Mouse (Mus musculus) liver, embryonic 14.5 days (tissue): ENCODE measurements around the gene Rhod.

ENCODE experiments used
- CTCF ChIP-seq: IDR thresholded peaks from 2 replicates; pipeline ENCODE4 v1.5.1; 2016; ENCODE audit warnings: antibody characterized with exemption, low read depth, control low read depth
- EP300 ChIP-seq: IDR thresholded peaks from 2 replicates; pipeline ENCODE4 v1.6.1; 2016; ENCODE audit warnings: antibody characterized with exemption, low read depth

- TF ChIP-seq CTCF (no peak), EP300 (no peak)
Measured at GRCm38 (mm10) chr19:4487877-4488276, 48.6 kb upstream of the Rhod start.
